Mouse (Mus musculus): ENCODE data around the gene Ms4a6c. TPM values are rescaled to one million over a fixed set of nuclear protein-coding genes. Genes with fewer than 3 reads are reported as not detected.

Gene Ms4a6c
- total and polyA plus RNA-seq, 3 experiments, result 5.0 to 20.0 (median 14.3) TPM

GRCm38 (mm10) chr19:11479714-11480113, 10.5 kb downstream of the Ms4a6c start:
- Histone ChIP-seq H3K9ac (ENCODE audit: insufficient read depth, low read depth) (no peak overlapping the region), H3K27me3 (replicated peaks) (no peaks in the 10 kb centered on the region), H3K36me3 (replicated peaks in 1 of 2; ENCODE audit: control insufficient read depth in 1 of 2, insufficient read depth in 1 of 2, low read length in 1 of 2) (peaks cover 0 to 9% of the 10 kb centered on the region in 2 experiments), H3K27ac (ENCODE audit: insufficient read depth, low read depth) (no peak overlapping the region), H3K9me3 (replicated peaks; ENCODE audit: low read length) (no peaks in the 10 kb centered on the region), H3K4me2 (ENCODE audit: insufficient read depth, low read depth, poor library complexity, severe bottlenecking) (no peak overlapping the region), H3K4me1 (ENCODE audit: control insufficient read depth in 1 of 2, insufficient read depth in 2 of 2) (peaks cover 0 to 23% of the 10 kb centered on the region in 2 experiments; a peak in 3 of 4 replicates), H3K4me3 (replicated peaks in 1 of 3; ENCODE audit: low read depth in 2 of 3, low read length in 2 of 3, poor library complexity in 1 of 3) (no peak overlapping the region), H3K79me2 (replicated peaks; ENCODE audit: control insufficient read depth, extremely low read depth, insufficient read depth, poor library complexity, severe bottlenecking) (no peaks in the 10 kb centered on the region)
- no peak for DNase-seq (ENCODE audit: extremely low read depth)
- TF ChIP-seq BHLHE40 (IDR thresholded peaks at IDR 0.05; ENCODE audit: low read depth, low read length) (no peak), JUN (IDR thresholded peaks at IDR 0.05; ENCODE audit: insufficient read depth, low read depth, low read length) (no peak), TBP (conservative IDR thresholded peaks at IDR 0.05; ENCODE audit: low read depth, low read length) (no peak)
- in situ Hi-C loops (cut with MboI; ENCODE audit: low pct_ligation_motif_present, low pct_unique_long_range_greater_than_20kb, low sequenced_read_pairs) (no loop called here), dilution Hi-C loops (cut with MboI; ENCODE audit: extremely low pct_ligation_motif_present, extremely low pct_unique_long_range_greater_than_20kb, low sequenced_read_pairs) (no loop called here)

- H3K36me3 ChIP-seq (replicated peaks in 1 of 2; ENCODE audit: control insufficient read depth in 1 of 2, insufficient read depth in 1 of 2, low read length in 1 of 2), result peaks cover 0 to 5% of the 10 kb centered on the region in 2 experiments
- TF ChIP-seq CTCF (conservative IDR thresholded peaks at IDR 0.05 in 1 of 2, IDR thresholded peaks at IDR 0.05 in 1 of 2; ENCODE audit: low read depth in 2 of 2, low read length in 2 of 2), result no peak
- TF ChIP-seq ZKSCAN1 (IDR thresholded peaks at IDR 0.05; ENCODE audit: borderline replicate concordance, low read depth, low read length), result no peak
- TF ChIP-seq MAX (IDR thresholded peaks at IDR 0.05; ENCODE audit: low read length), result no peak
- TF ChIP-seq JUN (IDR thresholded peaks at IDR 0.05; ENCODE audit: insufficient read depth, low read depth, low read length), result no peak
- TF ChIP-seq GABPA (IDR thresholded peaks at IDR 0.05; ENCODE audit: insufficient replicate concordance, low read depth, low read length), result no peak
- no peak for TF ChIP-seq UBTF (IDR thresholded peaks at IDR 0.05; ENCODE audit: low read depth, low read length)
- TF ChIP-seq NELFE (IDR thresholded peaks at IDR 0.05; ENCODE audit: low read depth, low read length), result no peak
- no peak for TF ChIP-seq E2F4 (IDR thresholded peaks at IDR 0.05; ENCODE audit: insufficient replicate concordance, low read depth, low read length)
- in situ Hi-C loops (cut with MboI; ENCODE audit: low pct_ligation_motif_present, low pct_unique_long_range_greater_than_20kb, low sequenced_read_pairs) (no loop called here), dilution Hi-C loops (cut with MboI; ENCODE audit: extremely low pct_ligation_motif_present, extremely low pct_unique_long_range_greater_than_20kb, low sequenced_read_pairs) (no loop called here)
- H3K9ac ChIP-seq (ENCODE audit: insufficient read depth, low read depth), result no peak overlapping the region
- no peak overlapping the region for H3K4me3 ChIP-seq (replicated peaks in 1 of 3; ENCODE audit: low read depth in 2 of 3, low read length in 2 of 3, poor library complexity in 1 of 3)
- no peaks in the 10 kb centered on the region for H3K9me3 ChIP-seq (replicated peaks; ENCODE audit: low read length)
- H3K79me2 ChIP-seq (replicated peaks; ENCODE audit: control insufficient read depth, extremely low read depth, insufficient read depth, poor library complexity, severe bottlenecking), result no peaks in the 10 kb centered on the region
- DNase-seq (ENCODE audit: extremely low read depth), result no peak
- peaks cover 3 to 38% of the 10 kb centered on the region in 2 experiments; a peak in 3 of 4 replicates for H3K4me1 ChIP-seq (ENCODE audit: control insufficient read depth in 1 of 2, insufficient read depth in 2 of 2)
- no peak overlapping the region for H3K27ac ChIP-seq (ENCODE audit: insufficient read depth, low read depth)
- H3K4me2 ChIP-seq (ENCODE audit: insufficient read depth, low read depth, poor library complexity, severe bottlenecking), result no peak overlapping the region
- H3K27me3 ChIP-seq (replicated peaks), result no peaks in the 10 kb centered on the region
Observed at GRCm38 (mm10) chr19:11482684-11483083, 13.5 kb downstream of the Ms4a6c start.

- Histone ChIP-seq H3K36me3 (replicated peaks in 1 of 2; ENCODE audit: control insufficient read depth in 1 of 2, insufficient read depth in 1 of 2, low read length in 1 of 2) (peaks cover 0 to 3% of the 10 kb centered on the region in 2 experiments), H3K4me1 (ENCODE audit: control insufficient read depth in 1 of 2, insufficient read depth in 2 of 2) (peaks cover 3 to 33% of the 10 kb centered on the region in 2 experiments; a peak in 3 of 4 replicates), H3K79me2 (replicated peaks; ENCODE audit: control insufficient read depth, extremely low read depth, insufficient read depth, poor library complexity, severe bottlenecking) (no peaks in the 10 kb centered on the region), H3K4me2 (ENCODE audit: insufficient read depth, low read depth, poor library complexity, severe bottlenecking) (no peak overlapping the region), H3K9ac (ENCODE audit: insufficient read depth, low read depth) (no peak overlapping the region), H3K9me3 (replicated peaks; ENCODE audit: low read length) (no peaks in the 10 kb centered on the region), H3K27ac (ENCODE audit: insufficient read depth, low read depth) (no peak overlapping the region), H3K4me3 (replicated peaks in 1 of 3; ENCODE audit: low read depth in 2 of 3, low read length in 2 of 3, poor library complexity in 1 of 3) (no peak overlapping the region), H3K27me3 (replicated peaks) (no peaks in the 10 kb centered on the region)
- DNase-seq (ENCODE audit: extremely low read depth), result no peak
- in situ Hi-C loops (cut with MboI; ENCODE audit: low pct_ligation_motif_present, low pct_unique_long_range_greater_than_20kb, low sequenced_read_pairs) (no loop called here), dilution Hi-C loops (cut with MboI; ENCODE audit: extremely low pct_ligation_motif_present, extremely low pct_unique_long_range_greater_than_20kb, low sequenced_read_pairs) (no loop called here)
- TF ChIP-seq SIN3A (IDR thresholded peaks at IDR 0.05; ENCODE audit: low read length), result no peak
- TF ChIP-seq KAT2A (IDR thresholded peaks at IDR 0.05; ENCODE audit: insufficient replicate concordance, low read length), result no peak
- TF ChIP-seq POLR2A (IDR thresholded peaks at IDR 0.05; ENCODE audit: low read depth, low read length), result no peak
- TF ChIP-seq ETS1 (conservative IDR thresholded peaks at IDR 0.05; ENCODE audit: low read depth, low read length), result no peak
- no peak for TF ChIP-seq JUN (IDR thresholded peaks at IDR 0.05; ENCODE audit: insufficient read depth, low read depth, low read length)
- TF ChIP-seq IRF4 (IDR thresholded peaks at IDR 0.05; ENCODE audit: low read depth, low read length), result no peak
- TF ChIP-seq ZKSCAN1 (IDR thresholded peaks at IDR 0.05; ENCODE audit: borderline replicate concordance, low read depth, low read length), result no peak
- TF ChIP-seq MYC (IDR thresholded peaks at IDR 0.05; ENCODE audit: low read depth, low read length), result no peak
- no peak for TF ChIP-seq NRF1 (IDR thresholded peaks at IDR 0.05; ENCODE audit: low read depth, low read length)
- TF ChIP-seq UBTF (IDR thresholded peaks at IDR 0.05; ENCODE audit: low read depth, low read length), result no peak
- TF ChIP-seq ZMIZ1 (IDR thresholded peaks at IDR 0.05; ENCODE audit: low read depth, low read length), result no peak
- TF ChIP-seq ELF1 (IDR thresholded peaks at IDR 0.05; ENCODE audit: low read depth, low read length), result no peak
- no peak for TF ChIP-seq MAX (IDR thresholded peaks at IDR 0.05; ENCODE audit: low read length)
Observed at GRCm38 (mm10) chr19:11483941-11484340, 14.8 kb downstream of the Ms4a6c start.

Data from CH12.LX (cell line).